8 mouse cellular contexts compared by ENCODE assay signal in the genomic region with DNA sequence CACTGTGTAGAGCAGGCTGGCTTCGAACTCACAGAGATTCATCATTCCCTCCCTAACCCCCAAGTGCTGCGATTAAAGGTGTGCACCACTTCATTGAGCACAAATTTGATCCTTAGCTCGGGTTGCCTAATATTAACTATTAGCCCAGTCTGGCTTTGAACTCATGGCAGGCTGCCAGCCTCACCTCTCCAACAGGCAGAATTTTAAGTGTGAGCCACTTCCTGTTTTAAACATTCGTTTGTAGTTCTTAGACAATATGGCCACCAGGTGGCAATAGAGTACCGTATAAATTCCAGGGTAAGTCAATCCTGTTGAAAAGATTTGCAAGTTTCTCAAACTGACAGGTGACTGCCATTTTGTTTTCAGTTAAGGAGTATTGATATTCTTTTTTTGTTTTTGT. TPM values are rescaled to one million over a fixed set of nuclear protein-coding genes. Genes with fewer than 3 reads are reported as not detected.
DNase-seq lines count a peak whose midpoint lies in the region; ATAC-seq and TF ChIP-seq lines count a peak whose summit lies in the region.

No protein-coding gene starts in this region.

- 33% methylated on average over 5 of the region's 5 CpGs for WGBS in limb, embryonic 14.5 days

- H3K27me3 ChIP-seq in limb, embryonic 14.5 days (ENCODE audit: control insufficient read depth, insufficient read depth, low read length): no peaks in the 10 kb centered on the region

- peak; percentile 94 for DNase-seq in 3T3-L1 (ENCODE audit: low read depth, low spot score)
- peak; percentile 94 for DNase-seq in R1 (ENCODE audit: low read depth, low spot score)
- peak; percentile 85 to 92 for DNase-seq in cerebellum, postnatal 10 days
- DNase-seq in gastrocnemius, postnatal 10 days: peak; percentile 69
- DNase-seq in kidney, adult 9 months: peak; percentile 98
- peak; percentile 92 for DNase-seq in limb, embryonic 14.5 days (ENCODE audit: low spot score)
- peak; percentile 20 for DNase-seq in ovary, adult 18-20 months (ENCODE audit: low spot score)
- peak; percentile 95 for DNase-seq in thymus, postnatal 0 days (ENCODE audit: low spot score)

- 0 out of 2 replicates have a peak, but pooled peaks cover 3% of the 10 kb centered on the region for H3K36me3 ChIP-seq in limb, embryonic 14.5 days (ENCODE audit: control insufficient read depth, insufficient read depth, low read length)

- H3K27ac ChIP-seq in limb, embryonic 14.5 days (replicated peaks; ENCODE audit: low read depth, low read length): no peak overlapping the region

- H3K4me1 ChIP-seq in limb, embryonic 14.5 days (ENCODE audit: control insufficient read depth, insufficient read depth, low read length): no peaks in the 10 kb centered on the region

- peak; percentile 73; the same call in 1 of the 2 replicates for ATAC-seq in limb, embryonic 14.5 days (ENCODE audit: low FRiP score, low read depth)

- H3K4me2 ChIP-seq in limb, embryonic 14.5 days (replicated peaks; ENCODE audit: low read depth, low read length, severe bottlenecking): no peak overlapping the region

- no peaks in the 10 kb centered on the region for H3K9me3 ChIP-seq in limb, embryonic 14.5 days (ENCODE audit: control insufficient read depth, low read length)

- H3K4me3 ChIP-seq in limb, embryonic 14.5 days (replicated peaks; ENCODE audit: low read length): no peak overlapping the region

- no peak overlapping the region for H3K9ac ChIP-seq in limb, embryonic 14.5 days (ENCODE audit: low read depth, low read length, severe bottlenecking)

- no peak for TF ChIP-seq POLR2A in limb, embryonic 14.5 days (IDR thresholded peaks at IDR 0.05; ENCODE audit: borderline replicate concordance, extremely low read depth, insufficient read depth, insufficient read length)

RNA-seq across cellular contexts. Expression of a gene that starts 12.4 kb away (rescaled TPM):
- 10 to 100 TPM; 10.0 to 11.7 TPM for total RNA-seq in gastrocnemius, postnatal 10 days (2021)
- 10.2 and 12.4 TPM in 2 replicates for polyA plus RNA-seq in limb, embryonic 14.5 days (2012; rRNA removed)
- 12.5 and 14.1 TPM in 2 replicates for polyA plus RNA-seq in limb, embryonic 14.5 days (2014; fragmentation: Nextera tagmentation; extraction: Ambion mirVana)
- polyA plus RNA-seq in thymus, postnatal 0 days (2015; fragmentation: Nextera tagmentation; extraction: Ambion mirVana): 18.2 and 18.9 TPM in 2 replicates

RNA-seq across cellular contexts. Expression of a gene that starts 15.8 kb away (rescaled TPM):
- total RNA-seq in gastrocnemius, postnatal 10 days (2021): 1 to 10 TPM; 6.9 to 7.9 TPM
- polyA plus RNA-seq in limb, embryonic 14.5 days (2012; rRNA removed): 10.2 and 12.6 TPM in 2 replicates
- 10.5 and 13.6 TPM in 2 replicates for polyA plus RNA-seq in limb, embryonic 14.5 days (2014; fragmentation: Nextera tagmentation; extraction: Ambion mirVana)
- polyA plus RNA-seq in thymus, postnatal 0 days (2015; fragmentation: Nextera tagmentation; extraction: Ambion mirVana): 16.0 and 16.2 TPM in 2 replicates

Comparison
In these comparisons a context has a peak if more than half of its experiments do, and no peak if none do; other contexts are left out.
1. DNase-seq: peak in every context shown above with its lines; median percentile 98 in kidney, adult 9 months; 95 in thymus, postnatal 0 days; 94 in 3T3-L1; 94 in R1; 92 in limb, embryonic 14.5 days; 88 in cerebellum, postnatal 10 days; 69 in gastrocnemius, postnatal 10 days; 20 in ovary, adult 18-20 months.